Mouse (Mus musculus) bone marrow, adult 2 months (tissue): ENCODE measurements around the gene Stra6l. TPM values are rescaled to one million over a fixed set of nuclear protein-coding genes. Genes with fewer than 3 reads are reported as not detected.

Source experiments
- H3K27ac ChIP-seq: fragments of 200-500 bp; 2 replicates; pipeline ENCODE4 v1.5.1; 2012; ENCODE audit warnings: low read depth, mild to moderate bottlenecking, control low read depth, inconsistent platforms, low read length; ENCODE audit not compliant: control insufficient read depth, poor library complexity, insufficient read depth
- H3K4me1 ChIP-seq: fragments of 200-500 bp; 2 replicates; pipeline ENCODE4 v1.6.1; 2011; ENCODE audit warnings: low read length; ENCODE audit not compliant: control insufficient read depth, insufficient read depth
- H3K4me3 ChIP-seq: fragments of 200-500 bp; replicated peaks from 2 replicates; pipeline ENCODE3; 2011; ENCODE audit warnings: mild to moderate bottlenecking, low read depth, low read length, control low read depth; ENCODE audit not compliant: control insufficient read depth
- CTCF ChIP-seq: fragments of 200-500 bp; IDR thresholded peaks from 2 replicates; pipeline ENCODE4 v1.5.1; 2011; ENCODE audit warnings: low read length, control low read depth; ENCODE audit not compliant: control insufficient read depth, insufficient read depth
- POLR2A ChIP-seq: fragments of 200-500 bp; IDR thresholded peaks from 2 replicates; pipeline ENCODE4 v1.6.1; 2011; ENCODE audit warnings: low read depth, mild to moderate bottlenecking, control low read depth, low read length, borderline replicate concordance; ENCODE audit not compliant: control insufficient read depth
- WGBS: fragments of 180-500 bp; shearing (Covaris S2); methylation state at CpG from one replicate; pipeline ENCODE4 v1.1.7; 2018; 5-methylcytosine and 5-hydroxymethylcytosine counted together
- polyA plus RNA-seq: library from polyadenylated mRNA; stranded (reverse); fragments of >200 nt; gene quantifications from 2 replicates; pipeline ENCODE4 v1.2.4, GENCODE M21; 2011; ENCODE audit warnings: low replicate concordance; ENCODE audit not compliant: missing spikeins, insufficient read depth, insufficient read length

Stra6l gene
- polyA plus RNA-seq, 1 experiment = not detected

DNA sequence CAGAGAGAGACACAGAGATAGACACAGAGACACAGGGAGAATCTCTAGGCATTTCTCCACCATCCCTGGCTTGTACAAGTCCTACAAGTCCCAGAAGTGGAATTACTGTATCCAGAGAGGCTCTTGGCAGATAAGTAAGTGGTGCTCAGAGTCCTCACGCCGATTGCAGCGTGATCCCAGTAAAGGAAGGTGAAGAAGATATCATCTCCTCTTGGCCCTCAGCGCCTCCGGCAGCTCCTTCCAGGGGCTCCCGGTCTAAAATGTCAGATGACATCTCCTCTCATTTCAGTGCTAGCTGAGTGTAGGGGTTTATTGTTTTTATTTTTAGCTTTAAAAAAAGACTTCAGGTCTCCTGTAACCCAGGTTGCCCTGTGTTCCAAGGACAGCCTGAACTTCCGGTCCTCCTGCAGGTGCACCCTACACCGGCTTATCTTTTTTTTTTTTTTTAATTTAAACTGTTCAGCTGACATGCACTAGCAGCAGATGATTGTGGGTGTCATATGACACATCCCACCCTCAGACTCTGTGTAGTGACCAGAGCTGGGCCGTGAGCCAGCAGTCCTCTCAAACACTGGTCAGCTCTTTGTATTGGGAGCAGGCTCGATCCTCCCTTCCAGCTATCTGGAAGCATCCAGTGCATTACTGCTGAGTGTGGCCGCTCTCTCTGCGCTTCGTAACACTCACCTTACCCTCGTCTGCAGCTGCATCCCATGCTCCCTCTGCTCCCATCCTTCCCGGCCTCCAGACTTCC, 5.2 kb downstream of the Stra6l start:
- no peak for TF ChIP-seq POLR2A
- TF ChIP-seq CTCF = no peak
- H3K4me1 ChIP-seq = no peaks in the 10 kb centered on the region
- no peak overlapping the region for H3K27ac ChIP-seq
- H3K4me3 ChIP-seq = no peak overlapping the region
- WGBS = 85% methylated on average over 15 of the region's 15 CpGs

DNA sequence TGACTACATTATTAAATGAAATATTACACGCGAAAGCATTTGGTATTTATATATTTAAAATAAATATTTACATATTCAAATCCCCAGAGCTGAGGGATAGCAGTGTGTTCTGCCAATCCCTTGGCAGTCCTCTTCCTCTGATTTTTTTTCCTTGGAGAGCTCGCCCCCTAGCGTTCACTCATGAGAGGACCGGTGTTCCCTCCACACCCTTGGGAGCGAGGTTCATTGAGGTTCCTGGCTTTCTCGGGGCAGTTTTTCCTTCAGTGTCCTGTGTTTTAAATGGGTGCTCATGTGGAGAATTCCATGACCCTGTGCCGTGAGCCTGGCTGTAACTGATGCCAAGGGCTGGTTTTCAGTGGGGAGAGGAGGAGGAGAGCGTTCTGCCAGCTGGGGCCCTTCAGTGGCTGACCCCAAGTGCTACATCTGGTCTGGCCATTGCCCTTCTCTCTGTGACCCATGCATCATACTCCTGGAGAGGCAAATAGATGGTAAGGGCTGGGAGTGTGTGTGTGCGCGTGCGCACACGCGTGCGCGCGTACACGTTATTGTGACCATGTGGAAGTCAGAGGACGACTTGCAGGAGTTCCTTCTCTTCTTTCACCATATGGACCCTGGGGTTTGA, 7.5 kb downstream of the Stra6l start:
- Histone ChIP-seq H3K4me1 (no peaks in the 10 kb centered on the region), H3K4me3 (no peak overlapping the region), H3K27ac (no peak overlapping the region; the same call in 1 of the 2 replicates)
- TF ChIP-seq POLR2A (no peak), CTCF (peak; percentile 77)
- WGBS = 50% methylated on average over 19 of the region's 19 CpGs

DNA sequence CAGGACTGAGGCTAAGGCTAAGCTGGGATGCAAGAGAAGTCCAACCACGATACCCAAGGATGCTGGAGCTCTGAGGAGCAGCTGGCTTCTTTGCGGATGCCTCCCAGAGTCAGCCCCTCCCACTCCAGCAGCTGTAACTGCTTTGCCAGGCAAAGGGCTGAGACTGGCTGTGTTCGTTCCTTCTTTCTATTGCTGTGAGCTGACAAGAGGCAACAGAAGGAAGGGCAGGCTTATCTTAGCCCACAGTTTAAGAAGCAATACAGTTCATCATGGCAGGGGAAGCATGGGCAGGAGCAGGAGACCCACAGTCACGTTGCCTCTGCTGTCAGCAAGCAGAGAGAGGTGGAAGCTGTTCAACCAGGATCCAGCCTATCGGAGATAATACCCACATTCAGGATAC, 12.7 kb downstream of the Stra6l start:
- Histone ChIP-seq H3K4me1 (no peaks in the 10 kb centered on the region), H3K4me3 (no peak overlapping the region), H3K27ac (no peak overlapping the region)
- 48% methylated on average over 5 of the region's 5 CpGs for WGBS
- TF ChIP-seq POLR2A (no peak), CTCF (no peak)

DNA sequence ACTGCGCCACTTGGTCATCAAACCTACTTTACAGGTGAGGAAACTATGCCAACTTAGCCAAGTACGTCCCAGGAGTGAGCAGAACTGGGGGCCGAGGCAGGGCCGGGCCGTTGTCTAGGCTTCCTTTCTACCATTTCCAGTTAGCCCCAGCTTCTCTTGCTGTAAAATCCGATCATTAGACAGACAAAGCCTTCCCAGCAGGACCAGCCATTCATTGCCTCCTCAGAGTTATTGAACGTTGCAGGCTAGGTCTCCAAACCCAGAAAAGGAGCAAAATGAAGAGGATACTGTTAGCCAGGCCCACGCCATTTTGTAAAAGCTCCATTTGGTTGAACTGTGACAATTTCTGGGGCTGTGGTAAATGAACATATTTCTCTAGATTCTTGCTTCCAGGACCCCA, 19.0 kb downstream of the Stra6l start:
- H3K4me1 ChIP-seq = no peaks in the 10 kb centered on the region
- H3K4me3 ChIP-seq = no peak overlapping the region
- TF ChIP-seq POLR2A (no peak), CTCF (no peak)
- no peak overlapping the region for H3K27ac ChIP-seq
- 81% methylated on average over 8 of the region's 8 CpGs for WGBS

DNA sequence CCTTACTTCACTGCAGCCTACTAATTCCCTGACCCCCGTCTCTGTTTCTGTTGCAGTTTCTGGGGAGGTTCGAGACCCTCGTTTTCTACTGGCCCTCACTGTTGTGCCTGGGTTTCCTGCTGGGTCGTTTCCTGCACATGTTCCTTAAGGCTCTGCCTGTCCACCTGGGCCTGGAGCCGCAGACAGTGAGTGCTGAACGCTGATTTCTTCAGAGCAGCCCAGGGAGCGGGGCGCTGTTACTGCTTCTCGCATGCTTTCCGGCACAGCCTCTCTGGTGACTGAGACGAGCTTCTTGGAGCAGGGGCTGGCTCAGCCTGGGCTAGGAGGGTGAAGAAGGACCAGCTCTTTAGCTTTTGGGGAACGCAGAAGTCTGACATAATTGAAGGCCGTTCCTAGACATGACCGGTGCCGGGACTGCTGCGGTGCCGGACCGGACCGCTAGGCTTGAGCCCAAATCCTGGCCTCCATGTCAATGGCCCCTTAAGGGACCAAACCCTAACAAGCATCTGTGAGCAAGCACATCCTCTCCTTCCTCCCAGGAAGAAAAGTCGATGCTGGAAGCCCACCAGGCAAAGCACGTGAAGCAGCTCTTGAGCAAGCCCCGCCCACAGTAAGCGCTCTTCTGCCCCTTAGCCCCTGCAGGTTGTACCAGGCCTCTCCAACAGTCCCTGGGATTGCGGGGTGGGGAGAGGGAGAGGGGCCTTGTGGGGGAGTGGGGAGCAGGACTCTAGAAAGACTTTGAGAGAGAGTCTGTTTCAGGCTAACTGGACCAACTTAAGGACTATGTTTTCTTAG, 20.8 kb downstream of the Stra6l start:
- 65% methylated on average over 24 of the region's 24 CpGs for WGBS
- TF ChIP-seq CTCF (no peak), POLR2A (no peak)
- Histone ChIP-seq H3K4me3 (no peak overlapping the region), H3K4me1 (no peaks in the 10 kb centered on the region), H3K27ac (no peak overlapping the region)

DNA sequence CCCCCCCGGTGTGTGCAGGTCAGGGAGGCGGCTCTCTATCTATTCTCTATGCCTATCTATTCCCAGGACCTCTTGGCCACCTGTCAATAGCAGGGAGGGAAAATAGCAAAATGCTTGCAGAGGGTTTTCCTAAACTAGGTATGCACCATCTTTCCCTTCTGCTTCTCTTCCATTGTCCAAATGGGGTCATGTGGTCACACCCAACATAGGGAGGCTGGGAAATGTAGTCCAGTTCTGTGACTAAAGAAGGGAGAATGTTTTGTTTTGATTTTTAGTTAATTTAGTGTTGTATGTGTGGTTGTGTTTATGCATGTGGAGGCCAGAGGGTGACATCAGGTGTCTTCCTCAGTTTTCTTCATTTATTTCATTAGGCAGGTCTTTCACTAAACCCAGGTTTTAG, 23.7 kb downstream of the Stra6l start:
- TF ChIP-seq POLR2A = no peak
- no peak for TF ChIP-seq CTCF
- 100% methylated on average over 2 of the region's 2 CpGs for WGBS
- Histone ChIP-seq H3K4me1 (no peaks in the 10 kb centered on the region), H3K27ac (no peak overlapping the region), H3K4me3 (no peak overlapping the region)

DNA sequence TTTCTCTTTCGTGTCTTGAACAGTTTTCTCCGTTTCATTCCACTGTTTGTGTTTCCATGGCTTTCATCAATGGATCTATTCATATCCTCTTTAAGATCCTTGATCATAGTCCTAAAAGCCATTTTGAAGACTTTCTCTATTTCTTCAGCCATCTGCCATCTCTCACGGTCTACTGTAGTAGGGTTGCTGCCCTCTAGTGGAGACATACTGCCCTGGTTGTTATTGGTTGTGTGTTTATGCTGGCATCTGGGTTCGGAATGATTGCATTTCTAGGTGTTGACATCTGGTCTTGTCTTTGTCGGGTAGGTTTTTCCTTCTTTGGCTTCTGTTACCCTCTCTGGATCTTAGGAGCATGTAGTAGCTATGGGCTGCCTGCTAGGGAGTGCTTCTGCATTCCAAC, 30.5 kb downstream of the Stra6l start:
- H3K4me1 ChIP-seq = peaks cover 5% of the 10 kb centered on the region
- 43% methylated on average over 5 of the region's 5 CpGs for WGBS

DNA sequence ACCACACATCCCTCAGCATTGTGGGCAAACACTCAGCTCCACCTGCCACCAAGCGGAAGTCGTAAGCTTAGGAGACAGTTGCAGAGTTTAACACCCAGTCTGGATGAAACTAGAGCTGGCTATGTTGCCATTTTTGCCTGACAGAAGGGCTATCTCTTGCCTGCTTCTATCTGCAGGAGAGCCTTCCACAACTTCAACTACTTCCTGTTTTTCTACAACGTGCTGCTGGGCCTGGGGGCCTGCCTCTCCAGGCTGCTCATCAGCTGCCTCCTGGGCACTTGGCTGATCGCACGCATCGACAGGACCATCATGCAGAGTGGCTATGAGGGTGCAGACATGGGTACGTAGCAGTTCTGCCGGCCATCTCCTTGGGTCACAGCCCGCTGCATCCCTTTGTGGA, 34.1 kb downstream of the Stra6l start:
- H3K4me3 ChIP-seq = no peak overlapping the region
- 47% methylated on average over 9 of the region's 9 CpGs for WGBS
- TF ChIP-seq POLR2A (no peak), CTCF (no peak)
- peaks cover 5% of the 10 kb centered on the region for H3K4me1 ChIP-seq
- peak overlapping the region; percentile 58 for H3K27ac ChIP-seq

More for the DNA sequence above, 30.5 kb downstream of the Stra6l start:
- no peak overlapping the region for H3K27ac ChIP-seq
- no peak overlapping the region for H3K4me3 ChIP-seq
- TF ChIP-seq CTCF (0 out of 2 replicates have a peak, but pooled peaks have one; percentile 21), POLR2A (no peak)
